ENCODE assay signal across 8 mouse cellular contexts in the genomic region with DNA sequence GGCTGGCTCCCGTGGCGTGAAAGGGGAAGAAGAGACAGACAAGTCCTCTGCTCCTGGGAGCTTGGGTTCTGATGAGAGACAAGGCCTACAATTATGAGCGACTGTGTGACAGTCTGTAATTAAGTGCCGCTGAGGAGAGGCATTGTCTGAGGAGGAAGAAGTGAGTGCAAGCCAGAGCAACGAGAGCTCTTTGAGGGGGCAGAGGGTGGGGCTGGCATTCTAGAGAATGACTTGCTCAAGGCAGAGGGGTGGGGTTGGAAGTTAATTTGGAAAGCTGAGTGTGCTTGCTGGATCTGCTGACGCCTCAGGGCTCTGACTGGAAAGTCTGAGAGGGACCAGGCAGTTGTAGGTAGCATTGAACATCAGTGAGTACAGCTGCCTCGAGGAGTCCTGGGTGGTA. TPM values are rescaled to one million over a fixed set of nuclear protein-coding genes. Genes with fewer than 3 reads are reported as not detected.
A peak's percentile ranks its signal among the peaks of the same experiment; 100 is the strongest.
DNase-seq lines count a peak whose midpoint lies in the region; ATAC-seq and TF ChIP-seq lines count a peak whose summit lies in the region.

No protein-coding gene starts in this region.

- H3K36me3 ChIP-seq in kidney, adult 2 months (ENCODE audit: control insufficient read depth, insufficient read depth, low read length): no peaks in the 10 kb centered on the region
- peaks cover 32% of the 10 kb centered on the region for H3K36me3 ChIP-seq in embryonic facial prominence, embryonic 10.5 days (replicated peaks)
- H3K36me3 ChIP-seq in intestine, embryonic 16.5 days (ENCODE audit: control insufficient read depth, insufficient read depth, low read length): no peaks in the 10 kb centered on the region
- H3K36me3 ChIP-seq in neural tube, embryonic 15.5 days: 0 out of 2 replicates have a peak, but pooled peaks cover 3% of the 10 kb centered on the region
- H3K36me3 ChIP-seq in thymus, adult 2 months (ENCODE audit: control insufficient read depth, insufficient read depth, low read length): no peaks in the 10 kb centered on the region

- H3K4me2 ChIP-seq in intestine, embryonic 16.5 days (ENCODE audit: low read depth, low read length): peak overlapping the region; percentile 24
- peak overlapping the region; percentile 25 for H3K4me2 ChIP-seq in neural tube, embryonic 15.5 days

- H3K27ac ChIP-seq in kidney, adult 2 months (ENCODE audit: insufficient read depth, low read depth, low read length): peak overlapping the region; percentile 50
- H3K27ac ChIP-seq in embryonic facial prominence, embryonic 10.5 days (replicated peaks): peak overlapping the region; percentile 40; the same call in 1 of the 2 replicates
- H3K27ac ChIP-seq in intestine, embryonic 16.5 days (ENCODE audit: low read length): peak overlapping the region; percentile 82
- peak overlapping the region; percentile 60 for H3K27ac ChIP-seq in neural tube, embryonic 15.5 days (replicated peaks)
- H3K27ac ChIP-seq in thymus, adult 2 months (ENCODE audit: control insufficient read depth, insufficient read depth, low read length): no peak overlapping the region

- DNase-seq in kidney, adult 2 months: no peak
- DNase-seq in kidney, postnatal 36 days: no peak
- DNase-seq in embryonic facial prominence, embryonic 10.5 days (ENCODE audit: low spot score): peak; percentile 31
- no peak for DNase-seq in right cerebral cortex, postnatal 36 days (ENCODE audit: low spot score in 2 of 2)
- no peak for DNase-seq in thymus, adult 2 months

- TF ChIP-seq POLR2A in kidney, adult 2 months (IDR thresholded peaks at IDR 0.05; ENCODE audit: low read depth, low read length): no peak
- no peak for TF ChIP-seq POLR2A in thymus, adult 2 months (IDR thresholded peaks at IDR 0.05; ENCODE audit: control insufficient read depth, extremely low read depth, insufficient read depth, low read length, poor library complexity)

- H3K4me1 ChIP-seq in kidney, adult 2 months (ENCODE audit: control insufficient read depth, insufficient read depth, low read length): peaks cover 20% of the 10 kb centered on the region
- peaks cover 71% of the 10 kb centered on the region for H3K4me1 ChIP-seq in embryonic facial prominence, embryonic 10.5 days
- peaks cover 63% of the 10 kb centered on the region for H3K4me1 ChIP-seq in intestine, embryonic 16.5 days (ENCODE audit: control insufficient read depth, insufficient read depth, low read length)
- H3K4me1 ChIP-seq in neural tube, embryonic 15.5 days: peaks cover 67% of the 10 kb centered on the region
- peaks cover 25% of the 10 kb centered on the region for H3K4me1 ChIP-seq in thymus, adult 2 months (replicated peaks; ENCODE audit: control insufficient read depth, insufficient read depth, low read length)

- H3K4me3 ChIP-seq in kidney, adult 2 months (ENCODE audit: insufficient read depth, low read depth, low read length): no peak overlapping the region
- H3K4me3 ChIP-seq in embryonic facial prominence, embryonic 10.5 days: peak overlapping the region; percentile 23; the same call in 1 of the 2 replicates
- no peak overlapping the region for H3K4me3 ChIP-seq in intestine, embryonic 16.5 days (ENCODE audit: low read length)
- no peak overlapping the region for H3K4me3 ChIP-seq in neural tube, embryonic 15.5 days (replicated peaks)
- no peak overlapping the region for H3K4me3 ChIP-seq in thymus, adult 2 months (ENCODE audit: control insufficient read depth, insufficient read depth, low read length)

- no peaks in the 10 kb centered on the region for H3K27me3 ChIP-seq in kidney, adult 2 months (replicated peaks; ENCODE audit: control insufficient read depth, insufficient read depth, low read length)
- H3K27me3 ChIP-seq in embryonic facial prominence, embryonic 10.5 days (replicated peaks; ENCODE audit: low read depth, poor library complexity, severe bottlenecking): no peaks in the 10 kb centered on the region
- H3K27me3 ChIP-seq in intestine, embryonic 16.5 days (replicated peaks; ENCODE audit: control insufficient read depth, insufficient read depth, low read length): no peaks in the 10 kb centered on the region
- H3K27me3 ChIP-seq in neural tube, embryonic 15.5 days (replicated peaks): no peaks in the 10 kb centered on the region
- no peaks in the 10 kb centered on the region for H3K27me3 ChIP-seq in thymus, adult 2 months (ENCODE audit: control insufficient read depth, insufficient read depth, low read length)

- no peaks in the 10 kb centered on the region for H3K9me3 ChIP-seq in embryonic facial prominence, embryonic 10.5 days
- H3K9me3 ChIP-seq in intestine, embryonic 16.5 days (ENCODE audit: control insufficient read depth, low read length): no peaks in the 10 kb centered on the region
- no peaks in the 10 kb centered on the region for H3K9me3 ChIP-seq in neural tube, embryonic 15.5 days (replicated peaks)

- peak overlapping the region; percentile 44 for H3K9ac ChIP-seq in intestine, embryonic 16.5 days (ENCODE audit: low read depth, low read length)
- peak overlapping the region; percentile 18 for H3K9ac ChIP-seq in neural tube, embryonic 15.5 days (replicated peaks)

- peak; percentile 3; the same call in 1 of the 2 replicates for ATAC-seq in intestine, embryonic 16.5 days
- ATAC-seq in neural tube, embryonic 15.5 days (ENCODE audit: low FRiP score): no peak
- no peak for ATAC-seq in activated CD4-positive, CD25-positive, alpha-beta regulatory T cell, adult 4 months

- TF ChIP-seq CTCF in kidney, adult 2 months (conservative IDR thresholded peaks at IDR 0.05; ENCODE audit: insufficient read depth, insufficient read length, low read depth, low read length): no peak
- TF ChIP-seq CTCF in thymus, adult 2 months (IDR thresholded peaks at IDR 0.05; ENCODE audit: borderline replicate concordance, control insufficient read depth, extremely low read depth, insufficient read depth, low read length, poor library complexity): no peak

- WGBS in kidney, adult 2 months: 33% methylated on average over 7 of the region's 7 CpGs
- 15% methylated on average over 7 of the region's 7 CpGs for WGBS in embryonic facial prominence, embryonic 10.5 days
- WGBS in intestine, embryonic 16.5 days: 30% methylated on average over 7 of the region's 7 CpGs
- 10% methylated on average over 7 of the region's 7 CpGs for WGBS in neural tube, embryonic 15.5 days
- 80% methylated on average over 7 of the region's 7 CpGs for WGBS in thymus, adult 2 months

RNA-seq across cellular contexts. Expression of gene Myl9, which starts 48.9 kb away (rescaled TPM):
- 155 and 157 TPM in 2 replicates for polyA plus RNA-seq in kidney, adult 2 months (2012; rRNA removed)
- 82.9 and 91.7 TPM in 2 replicates for polyA plus RNA-seq in embryonic facial prominence, embryonic 10.5 days (2016; fragmentation: Nextera tagmentation; extraction: Ambion mirVana)
- 1,232 and 1,258 TPM in 2 replicates for polyA plus RNA-seq in intestine, embryonic 16.5 days (2015; fragmentation: Nextera tagmentation; extraction: Ambion mirVana)
- 40.8 and 169 TPM in 2 replicates for polyA plus RNA-seq in neural tube, embryonic 15.5 days (2015; fragmentation: Nextera tagmentation; extraction: Ambion mirVana)
- not detected for polyA plus RNA-seq in activated CD4-positive, CD25-positive, alpha-beta regulatory T cell, adult 4 months (2017; shearing (Covaris generic))
- 32.3 and 32.4 TPM in 2 replicates for polyA plus RNA-seq in thymus, adult 2 months (2012; rRNA removed)

Comparison
In these comparisons a context has a peak if more than half of its experiments do, and no peak if none do; other contexts are left out.
1. RNA of gene Myl9, which starts 48.9 kb away (polyA plus RNA-seq): 1,232 to 1,258 TPM in intestine, embryonic 16.5 days, 155 to 157 TPM in kidney, adult 2 months, 82.9 to 91.7 TPM in embryonic facial prominence, embryonic 10.5 days, 40.8 to 169 TPM in neural tube, embryonic 15.5 days and 32.3 to 32.4 TPM in thymus, adult 2 months; not detected in activated CD4-positive, CD25-positive, alpha-beta regulatory T cell, adult 4 months; every median in the first group is over 10 times any median in the second.